Mouse (Mus musculus): ENCODE measurements around the gene Exoc6.

The Exoc6 gene

DNA sequence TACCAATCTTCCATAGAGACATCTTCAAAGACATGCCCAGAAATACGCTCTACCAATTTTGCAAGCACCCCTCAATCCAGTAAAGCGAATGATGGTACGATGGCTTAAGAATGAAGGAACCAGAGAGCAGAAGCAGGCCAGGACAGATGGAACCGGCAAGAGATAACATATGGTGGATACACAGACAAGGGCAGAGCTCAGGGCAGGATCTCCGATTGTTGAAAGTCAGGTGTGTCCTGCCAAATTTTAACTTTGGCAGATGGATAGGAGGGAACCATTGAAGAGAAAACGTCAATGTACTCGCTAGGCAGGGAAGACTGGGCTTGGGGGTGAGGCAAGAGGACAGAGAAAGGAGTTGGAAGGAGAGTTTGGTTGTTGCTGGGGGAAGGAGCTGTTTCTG lies 176.4 kb downstream of the Exoc6 start:
- DNase-seq (ENCODE audit: low spot score in 2 of 2): no peak

DNA sequence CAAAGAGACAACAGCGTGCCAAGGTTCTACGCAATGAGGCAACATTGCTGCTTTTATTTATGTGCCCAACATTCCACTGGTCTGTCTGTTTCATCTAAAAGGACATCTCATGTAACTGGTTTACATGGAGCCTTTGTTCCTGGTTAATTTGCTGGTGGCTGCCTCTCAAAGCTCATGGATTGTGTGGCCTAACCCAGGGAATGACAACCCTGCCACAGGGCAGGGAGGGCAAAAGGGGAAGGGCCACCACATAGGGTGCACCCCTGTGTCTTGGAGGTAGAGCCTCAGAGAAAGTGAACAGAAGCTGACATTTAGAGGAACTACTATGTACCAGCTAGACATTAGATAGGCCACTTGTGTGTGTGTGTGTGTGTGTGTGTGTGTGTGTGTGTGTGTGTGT lies 177.1 kb downstream of the Exoc6 start:
- no peak for DNase-seq (ENCODE audit: low spot score in 2 of 2)
